Mouse (Mus musculus) layer of hippocampus, postnatal 10 days (tissue): Measurements from ENCODE around the gene Zbtb12. TPM values are rescaled to one million over a fixed set of nuclear protein-coding genes. Genes with fewer than 3 reads are reported as not detected.

ENCODE experiments used
- DNase-seq, 2 experiments: peaks; one replicate each; pipeline ENCODE4 v3.0.0; 2021; ENCODE audit warnings: low spot score in 2 of 2
- total RNA-seq, 2 experiments: library from RNA; stranded (reverse); gene quantifications; 2 replicates each; pipeline ENCODE4 v1.2.3; 2021

The Zbtb12 gene
- total RNA-seq, 2 experiments from 2014 or later: 9.8 to 10.0 TPM

GRCm38 (mm10) chr17:34865981-34866380 lies 13.3 kb upstream of the Zbtb12 start:
- no peak for DNase-seq

DNA sequence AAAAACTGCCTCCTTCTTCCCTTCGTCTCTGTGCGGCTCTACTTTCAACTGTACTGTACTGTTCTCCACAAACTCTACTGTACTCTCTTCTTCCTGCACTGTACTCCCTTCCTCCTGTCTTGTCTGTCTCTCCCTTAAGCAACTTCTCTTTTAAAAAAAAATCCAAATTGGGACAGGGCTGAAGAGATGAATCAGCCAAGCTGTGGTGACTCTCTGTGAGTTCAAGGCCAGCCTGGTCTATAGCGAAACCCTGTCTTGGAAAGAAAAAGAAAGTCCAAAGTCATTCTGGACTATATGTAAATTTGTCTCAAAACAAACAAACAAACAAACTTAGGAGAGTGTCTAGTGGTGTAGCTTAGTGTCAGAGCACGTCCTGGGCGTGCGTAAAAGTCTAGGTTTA lies 5.0 kb upstream of the Zbtb12 start:
- no peak for DNase-seq

- no peak for DNase-seq
Measured at GRCm38 (mm10) chr17:34881166-34881565, 1.9 kb downstream of the Zbtb12 start.

- DNase-seq: no peak
Measured at GRCm38 (mm10) chr17:34881683-34882310, 2.5 kb downstream of the Zbtb12 start, which contains the start of gene Gm20547. Gm20547 (minus strand) TSS chr17:34882042.

DNA sequence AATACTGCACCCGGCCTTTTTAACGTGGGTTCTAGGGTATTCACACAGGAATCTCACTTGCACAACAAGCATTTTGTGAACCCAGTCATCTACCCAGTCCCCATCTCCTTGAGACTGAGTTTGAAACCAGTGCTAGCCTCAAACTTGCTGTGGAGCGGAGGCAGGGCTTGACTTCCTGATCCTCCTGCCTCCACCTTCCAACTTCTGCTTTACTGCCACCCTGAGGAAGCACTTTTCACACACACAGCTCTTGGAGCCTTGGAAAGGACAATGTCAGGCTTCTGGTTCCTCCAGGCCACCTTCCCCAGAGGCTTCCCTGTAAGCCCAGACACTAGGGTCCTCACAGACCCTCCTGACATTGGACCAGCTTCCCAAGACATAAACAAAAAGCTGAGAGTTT lies 4.0 kb downstream of the Zbtb12 start:
- no peak for DNase-seq

DNA sequence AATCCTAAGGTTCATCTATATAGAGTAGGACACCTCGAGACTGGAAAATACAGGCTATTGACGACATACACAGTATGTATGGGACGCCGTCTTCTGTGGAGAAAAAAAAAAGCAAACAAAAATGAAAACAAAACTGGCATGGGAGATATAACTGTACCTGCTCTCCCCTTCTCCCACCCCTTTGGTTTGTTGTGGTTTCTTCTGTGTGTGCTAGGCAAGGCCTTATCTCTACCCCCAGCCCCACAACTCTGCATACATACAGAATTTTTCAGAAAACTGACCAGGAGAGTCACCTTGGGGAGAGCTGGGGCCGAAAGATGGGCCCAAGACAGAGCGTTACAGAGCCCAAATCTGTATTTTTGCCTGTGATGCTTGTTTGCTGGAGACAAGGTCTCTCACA lies 5.4 kb downstream of the Zbtb12 start:
- no peak for DNase-seq

DNA sequence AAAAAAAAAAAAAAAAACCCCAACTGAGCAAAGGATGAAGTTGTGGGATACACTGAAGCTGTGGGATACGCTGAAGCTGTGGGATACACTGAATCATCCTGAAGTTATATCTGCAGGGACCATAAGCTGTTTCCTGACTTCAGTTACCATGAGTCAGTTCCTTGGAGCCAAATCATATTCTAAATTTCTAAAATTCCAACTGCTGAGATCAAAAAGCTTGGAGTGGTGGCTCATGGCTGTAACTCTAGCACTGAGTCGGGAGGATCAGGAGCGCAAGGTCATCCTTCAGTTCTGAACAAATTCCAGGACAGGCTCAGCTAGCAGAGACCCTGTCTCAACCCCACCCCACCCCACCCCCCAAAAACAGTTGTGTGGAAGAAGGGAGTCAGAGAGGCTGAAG lies 6.3 kb downstream of the Zbtb12 start:
- no peak for DNase-seq

DNA sequence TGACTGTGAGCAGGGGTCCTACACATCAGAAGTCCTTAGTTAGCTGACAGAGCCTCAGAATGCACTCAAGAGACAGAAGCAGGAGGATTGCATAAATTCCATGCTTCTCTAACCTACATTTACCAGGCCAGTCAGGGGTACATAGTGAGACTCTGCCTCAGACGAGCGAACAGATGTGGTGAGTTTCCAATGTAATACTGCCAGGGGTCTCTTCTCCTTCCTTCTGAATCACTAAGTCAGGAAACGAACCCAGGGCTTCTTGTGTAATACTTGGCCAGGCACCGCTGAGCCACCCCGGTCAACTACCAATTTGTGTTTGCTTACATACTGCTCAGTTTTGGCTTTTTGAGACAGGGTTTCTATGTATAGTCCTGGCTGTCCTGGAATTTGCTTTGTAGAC lies 8.7 kb downstream of the Zbtb12 start:
- DNase-seq: no peak

DNA sequence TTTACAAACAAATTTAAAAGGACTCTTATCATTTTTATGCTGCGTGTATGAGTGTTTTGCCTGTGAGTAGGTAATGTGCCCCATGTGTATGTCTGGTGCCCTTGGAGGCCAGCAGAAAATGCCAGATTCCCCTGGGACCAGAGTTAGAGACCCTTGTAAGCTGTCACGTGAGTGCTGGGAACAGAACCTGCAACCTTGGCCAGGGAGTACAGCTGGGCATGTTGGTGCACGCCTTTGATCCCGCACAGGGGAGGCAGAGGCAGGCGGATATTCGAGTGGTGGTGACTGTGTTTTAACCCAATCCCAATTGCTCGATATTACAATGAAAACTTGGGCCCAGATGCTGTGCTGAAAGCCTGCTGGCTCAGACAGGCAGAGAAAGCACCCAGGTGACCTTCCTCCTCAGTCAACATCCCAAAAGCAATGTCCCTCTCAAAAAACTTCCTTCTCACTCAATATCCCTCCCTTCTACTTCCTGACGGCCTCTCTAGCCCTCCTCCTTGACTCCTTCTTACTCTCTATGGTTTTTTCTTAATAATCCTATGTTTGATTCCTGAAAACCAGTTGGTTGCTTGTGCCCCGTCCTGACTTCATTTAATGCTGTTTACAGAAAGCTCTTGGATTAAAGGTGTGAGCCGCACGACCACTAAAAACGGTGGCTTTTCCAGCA lies 10.9 kb downstream of the Zbtb12 start:
- no peak for DNase-seq

GRCm38 (mm10) chr17:34891377-34891776 lies 12.1 kb downstream of the Zbtb12 start:
- DNase-seq: no peak

DNA sequence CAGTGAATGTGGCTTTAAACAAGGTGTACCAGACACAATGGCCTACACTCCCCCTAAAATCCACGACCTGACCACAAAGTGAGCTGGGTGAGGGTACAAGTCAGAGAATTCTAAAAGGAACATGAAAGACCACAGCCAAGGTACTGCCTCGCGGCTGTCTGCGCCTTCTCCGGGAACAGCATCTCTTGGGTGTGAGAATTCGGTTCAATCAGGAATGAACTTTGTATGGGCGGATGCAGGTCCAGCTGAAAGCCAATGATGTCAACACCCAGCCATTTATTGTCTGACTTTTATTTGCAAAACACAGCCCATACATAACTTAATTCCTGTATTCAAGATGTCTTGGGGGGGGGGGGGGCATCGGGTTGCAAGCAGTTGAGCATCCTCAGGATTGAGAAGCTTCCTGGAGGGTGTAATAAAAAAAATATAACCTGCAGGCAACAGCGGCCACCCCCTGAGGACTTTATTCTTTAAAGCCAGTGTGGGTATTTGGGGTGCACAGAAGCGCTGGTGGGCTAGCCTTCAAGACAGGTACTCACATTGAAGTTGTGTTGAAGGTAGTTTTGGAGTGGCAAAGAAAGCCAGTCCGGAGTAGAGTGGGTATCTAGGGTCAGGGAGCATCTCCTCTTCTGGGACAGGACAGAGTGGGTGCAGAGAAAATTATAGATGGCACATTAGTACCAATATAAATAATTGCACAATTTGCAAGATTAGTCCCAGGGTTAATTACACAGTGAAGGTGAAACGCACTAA lies 14.0 kb downstream of the Zbtb12 start:
- DNase-seq: no peak

- peak; percentile 95 to 97 for DNase-seq
Measured at GRCm38 (mm10) chr17:34894074-34894597, 14.9 kb downstream of the Zbtb12 start.

DNA sequence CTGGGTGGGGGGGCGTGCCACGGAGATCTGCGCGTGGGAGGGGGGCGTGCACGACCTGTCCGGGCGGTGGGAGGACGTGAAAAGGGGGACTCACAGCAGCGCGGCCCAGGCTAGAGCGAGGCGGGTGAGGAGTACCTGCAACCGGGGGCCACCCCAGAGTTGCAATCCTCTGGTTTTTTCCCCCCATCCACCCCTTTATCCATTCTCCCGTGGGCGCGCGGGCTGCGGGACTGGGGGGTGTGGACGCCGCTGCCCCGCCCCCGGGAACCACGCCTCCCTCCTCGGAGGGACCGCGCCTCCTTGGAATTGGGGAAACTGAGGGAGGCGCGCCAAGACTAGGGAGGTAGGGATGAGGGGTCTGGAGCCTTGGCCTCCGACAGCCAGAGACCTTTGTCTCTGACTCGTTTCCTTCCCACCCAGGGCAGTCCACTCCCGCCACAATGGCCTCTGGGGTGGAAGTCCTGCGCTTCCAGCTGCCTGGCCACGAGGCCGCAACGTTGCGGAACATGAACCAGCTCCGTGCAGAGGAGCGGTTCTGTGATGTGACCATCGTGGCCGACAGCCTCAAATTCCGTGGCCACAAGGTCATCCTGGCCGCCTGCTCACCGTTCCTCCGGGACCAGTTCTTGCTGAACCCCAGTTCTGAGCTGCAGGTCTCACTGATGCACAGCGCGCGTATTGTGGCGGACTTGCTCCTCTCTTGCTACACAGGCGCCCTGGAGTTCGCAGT lies 15.7 kb downstream of the Zbtb12 start:
- peak; percentile 61 to 72 for DNase-seq

- DNase-seq: no peak
Measured at GRCm38 (mm10) chr17:34895724-34896123, 16.4 kb downstream of the Zbtb12 start.

DNA sequence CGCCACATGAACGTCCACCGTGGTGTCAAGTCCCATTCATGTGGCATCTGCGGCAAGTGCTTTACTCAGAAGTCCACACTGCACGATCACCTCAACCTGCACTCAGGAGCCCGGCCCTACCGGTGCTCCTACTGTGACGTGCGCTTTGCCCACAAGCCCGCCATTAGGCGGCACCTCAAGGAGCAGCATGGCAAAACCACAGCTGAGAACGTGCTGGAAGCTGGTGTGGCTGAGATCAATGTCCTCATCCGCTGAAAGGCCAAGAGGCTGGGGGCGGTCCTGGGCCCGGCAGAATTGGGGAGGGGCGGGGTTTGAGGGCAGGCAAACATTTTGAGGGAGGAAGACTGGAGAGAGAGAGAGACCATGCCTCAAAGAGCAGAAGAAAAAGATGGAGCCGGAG lies 17.1 kb downstream of the Zbtb12 start:
- no peak for DNase-seq

DNA sequence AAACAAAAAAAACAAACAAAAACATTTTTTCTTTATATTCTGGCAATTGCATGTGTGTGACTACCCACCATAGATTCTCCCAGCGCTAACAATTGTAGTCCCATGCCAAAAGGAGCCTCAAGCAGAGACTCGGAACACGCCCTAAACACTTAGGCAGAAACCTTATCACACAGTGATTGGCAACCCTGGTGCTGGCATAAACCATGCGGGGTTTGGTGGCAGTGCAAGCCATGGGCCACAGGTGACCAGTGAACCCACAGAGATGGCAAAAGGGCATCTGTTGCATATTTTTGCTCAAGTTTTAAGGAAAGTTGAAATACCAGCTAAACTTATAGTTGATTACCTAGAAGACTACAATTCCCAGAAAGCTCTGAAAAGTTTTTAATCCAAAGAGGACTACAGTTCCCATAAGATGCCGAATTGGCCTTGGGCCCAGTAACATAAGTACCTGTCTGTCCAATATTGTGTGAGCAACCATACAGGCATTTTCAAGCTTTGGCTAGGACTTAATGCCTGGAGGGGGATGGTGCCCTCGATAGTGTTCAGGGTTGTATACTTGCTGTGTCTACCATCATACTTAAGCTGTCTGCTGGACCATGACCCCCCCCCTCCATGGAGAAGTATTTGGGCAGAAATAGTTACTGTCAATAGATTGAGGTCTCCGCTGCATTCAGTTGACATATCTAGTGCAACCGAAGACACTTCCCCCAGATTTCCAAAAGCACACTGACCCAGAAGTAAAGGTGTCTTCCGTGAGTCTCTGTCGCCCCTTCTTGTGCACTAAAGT lies 18.3 kb downstream of the Zbtb12 start:
- DNase-seq: peak; percentile 38 to 47

- DNase-seq: peak; percentile 81 to 88
Measured at GRCm38 (mm10) chr17:34898160-34898586, 18.9 kb downstream of the Zbtb12 start, which contains the start of the genes C2 and Ehmt2. C2 (minus strand) TSS chr17:34898265. Ehmt2 (plus strand) TSS chr17:34898469.

DNA sequence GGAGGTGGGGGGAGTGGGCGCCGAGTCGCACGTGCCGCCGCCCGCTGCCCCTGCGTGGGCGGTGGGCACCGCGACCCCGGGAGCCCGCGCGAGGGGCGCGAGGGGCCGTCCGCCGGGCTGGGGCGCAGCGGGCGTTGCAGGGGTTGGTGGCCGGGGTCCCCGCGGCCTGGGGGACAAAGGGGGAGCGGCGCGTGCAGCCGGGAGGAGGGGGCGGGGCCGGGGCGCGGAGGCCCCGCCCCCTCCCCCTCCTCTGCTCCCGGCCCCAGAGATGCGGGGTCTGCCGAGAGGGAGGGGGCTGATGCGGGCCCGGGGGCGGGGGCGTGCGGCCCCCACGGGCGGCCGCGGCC lies 19.4 kb downstream of the Zbtb12 start:
- no peak for DNase-seq

GRCm38 (mm10) chr17:34899053-34899889 lies 20.0 kb downstream of the Zbtb12 start:
- peak; percentile 45 to 54 for DNase-seq

- DNase-seq: no peak
Measured at GRCm38 (mm10) chr17:34899890-34900243, 20.6 kb downstream of the Zbtb12 start.
